Mouse (Mus musculus) stomach, embryonic 14.5 days (tissue): ENCODE data around the gene Nipal1. TPM values are rescaled to one million over a fixed set of nuclear protein-coding genes. Genes with fewer than 3 reads are reported as not detected.

Experiments used
- ATAC-seq: fragments of 200-750 bp; cut with Nextera tagmentation; 2 replicates; pipeline ENCODE4 v1.8.0; 2017; ENCODE audit warnings: low read depth, moderate TSS enrichment; ENCODE audit not compliant: insufficient number of reproducible peaks, insufficient read depth, low FRiP score
- H3K27ac ChIP-seq: fragments of 300-500 bp; sonication (generic); 2 replicates; pipeline ENCODE4 v1.5.1; 2014; ENCODE audit warnings: mild to moderate bottlenecking, low read length, moderate library complexity, mixed read lengths
- H3K27me3 ChIP-seq: fragments of 300-500 bp; sonication (generic); 2 replicates; pipeline ENCODE4 v1.6.1; 2014; ENCODE audit warnings: low read length, control low read depth, mixed read lengths; ENCODE audit not compliant: control insufficient read depth, insufficient read depth
- H3K36me3 ChIP-seq: fragments of 300-500 bp; sonication (generic); 2 replicates; pipeline ENCODE4 v1.6.1; 2014; ENCODE audit warnings: mild to moderate bottlenecking, control low read depth, low read length, moderate library complexity, mixed read lengths; ENCODE audit not compliant: control insufficient read depth, insufficient read depth
- H3K4me1 ChIP-seq: fragments of 300-500 bp; sonication (generic); 2 replicates; pipeline ENCODE4 v1.6.1; 2014; ENCODE audit warnings: low read length, control low read depth, mixed read lengths; ENCODE audit not compliant: control insufficient read depth, insufficient read depth
- H3K4me2 ChIP-seq: fragments of 300-500 bp; sonication (generic); replicated peaks from 2 replicates; pipeline ENCODE4 v1.6.1; 2014; ENCODE audit warnings: low read depth, low read length, control low read depth
- H3K4me3 ChIP-seq: fragments of 300-500 bp; sonication (generic); 2 replicates; pipeline ENCODE4 v1.5.1; 2014; ENCODE audit warnings: low read depth, low read length, control low read depth
- H3K9ac ChIP-seq: fragments of 300-500 bp; sonication (generic); replicated peaks from 2 replicates; pipeline ENCODE4 v1.6.1; 2014; ENCODE audit warnings: low read depth, mild to moderate bottlenecking, control low read depth, low read length, moderate library complexity, mixed read lengths
- H3K9me3 ChIP-seq: fragments of 300-500 bp; sonication (generic); 2 replicates; pipeline ENCODE4 v1.6.1; 2016; ENCODE audit warnings: low read depth, low read length, control low read depth; ENCODE audit not compliant: control insufficient read depth
- WGBS: fragments of 180-500 bp; shearing (Covaris S2); extraction: QIAGEN DNeasy Blood & Tissue Kit; methylation state at CpG from one replicate; pipeline ENCODE4 v1.1.7; 2014; 5-methylcytosine and 5-hydroxymethylcytosine counted together
- polyA plus RNA-seq: library from polyadenylated mRNA; unstranded; fragments of >200 nt; fragmentation: Nextera tagmentation; extraction: Ambion mirVana; gene quantifications from 2 replicates; pipeline ENCODE4 v1.2.1, GENCODE M21; 2014

Nipal1 gene
- polyA plus RNA-seq, 1 experiment from 2014 or later, result 3.5 TPM

DNA sequence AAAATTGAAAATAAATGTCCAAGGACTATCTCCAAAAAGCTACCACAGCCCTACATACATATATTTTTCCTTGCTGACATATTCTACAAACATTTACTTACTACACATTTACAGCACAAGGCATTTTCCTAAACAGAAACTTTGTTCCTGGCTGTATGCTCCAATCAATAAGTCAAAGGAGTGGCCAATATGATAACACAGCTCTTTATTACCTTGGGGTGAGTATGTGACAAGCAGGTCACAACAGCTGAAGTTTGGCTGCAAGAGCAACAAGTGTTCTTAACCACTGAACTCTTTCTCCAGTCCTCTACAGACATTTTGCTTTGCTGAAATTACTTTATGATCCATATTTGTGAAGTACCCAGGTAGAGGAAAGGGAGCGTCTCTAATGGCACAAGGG, 7.5 kb upstream of the Nipal1 start:
- Histone ChIP-seq H3K27ac (no peak overlapping the region), H3K9me3 (no peaks in the 10 kb centered on the region), H3K4me1 (no peaks in the 10 kb centered on the region), H3K4me2 (no peak overlapping the region), H3K27me3 (no peaks in the 10 kb centered on the region), H3K9ac (no peak overlapping the region), H3K36me3 (no peaks in the 10 kb centered on the region), H3K4me3 (no peak overlapping the region)
- no peak for ATAC-seq
- WGBS, result 92% methylated on average over 1 of the region's 1 CpGs

DNA sequence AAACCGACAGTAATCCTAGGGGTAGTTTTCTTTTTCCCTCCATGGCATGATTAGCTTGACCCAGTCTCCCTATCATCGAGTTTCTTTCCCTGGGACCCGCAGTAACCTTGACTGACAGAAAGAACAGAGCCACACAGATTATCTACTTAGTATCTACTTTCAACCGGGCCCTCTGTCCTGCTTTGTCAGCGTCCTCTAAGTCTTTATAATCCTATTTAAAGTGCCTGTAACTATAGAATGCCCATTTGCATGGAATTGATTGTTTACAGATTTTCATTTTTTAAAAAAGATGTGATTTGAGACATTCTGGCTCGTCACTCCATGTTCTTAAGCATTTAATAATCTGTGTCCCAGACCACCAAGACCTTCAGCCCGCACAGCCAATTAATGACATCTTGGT, 3.9 kb upstream of the Nipal1 start:
- Histone ChIP-seq H3K36me3 (no peaks in the 10 kb centered on the region), H3K4me1 (no peaks in the 10 kb centered on the region), H3K4me2 (no peak overlapping the region), H3K27me3 (0 out of 2 replicates have a peak, but pooled peaks cover 5% of the 10 kb centered on the region), H3K27ac (no peak overlapping the region), H3K4me3 (no peak overlapping the region), H3K9me3 (no peaks in the 10 kb centered on the region), H3K9ac (no peak overlapping the region)
- 76% methylated on average over 7 of the region's 7 CpGs for WGBS
- no peak for ATAC-seq

GRCm38 (mm10) chr5:72644175-72644574, 3.4 kb upstream of the Nipal1 start, which contains the start of gene Cnga1:
TSS of gene Cnga1 (minus strand) at chr5:72644275.
- H3K27me3 ChIP-seq, result 0 out of 2 replicates have a peak, but pooled peaks cover 5% of the 10 kb centered on the region
- no peak within 1 kb of the TSS for H3K4me2 ChIP-seq
- H3K27ac ChIP-seq, result no peak within 1 kb of the TSS
- no peaks in the 10 kb centered on the region for H3K4me1 ChIP-seq
- no peaks in the 10 kb centered on the region for H3K9me3 ChIP-seq
- no peak within 1 kb of the TSS for H3K4me3 ChIP-seq
- H3K9ac ChIP-seq, result no peak within 1 kb of the TSS
- no peaks in the 10 kb centered on the region for H3K36me3 ChIP-seq
- no peak for ATAC-seq
- WGBS, result 71% methylated on average over 1 of the region's 1 CpGs

- Histone ChIP-seq H3K4me3 (no peak overlapping the region), H3K27ac (no peak overlapping the region), H3K9ac (no peak overlapping the region), H3K36me3 (no peaks in the 10 kb centered on the region), H3K27me3 (0 out of 2 replicates have a peak, but pooled peaks cover 5% of the 10 kb centered on the region), H3K4me1 (no peaks in the 10 kb centered on the region), H3K4me2 (no peak overlapping the region), H3K9me3 (no peaks in the 10 kb centered on the region)
- 36% methylated on average over 10 of the region's 10 CpGs for WGBS
- ATAC-seq, result no peak
Measured at GRCm38 (mm10) chr5:72646131-72646530, 1.5 kb upstream of the Nipal1 start.

- Histone ChIP-seq H3K36me3 (no peaks in the 10 kb centered on the region), H3K4me1 (no peaks in the 10 kb centered on the region), H3K9ac (no peak overlapping the region), H3K27ac (no peak overlapping the region), H3K4me2 (peak overlapping the region; percentile 91), H3K4me3 (peak overlapping the region; percentile 40), H3K27me3 (0 out of 2 replicates have a peak, but pooled peaks cover 5% of the 10 kb centered on the region), H3K9me3 (no peaks in the 10 kb centered on the region)
- no peak for ATAC-seq
- WGBS, result 32% methylated on average over 10 of the region's 10 CpGs
Measured at GRCm38 (mm10) chr5:72646996-72647395, 599 bp upstream of the Nipal1 start.

- Histone ChIP-seq H3K27me3 (0 out of 2 replicates have a peak, but pooled peaks cover 5% of the 10 kb centered on the region), H3K36me3 (no peaks in the 10 kb centered on the region), H3K27ac (no peak overlapping the region), H3K9ac (peak overlapping the region; percentile 14; the same call in 1 of the 2 replicates), H3K4me1 (no peaks in the 10 kb centered on the region), H3K4me3 (peak overlapping the region; percentile 40), H3K4me2 (peak overlapping the region; percentile 91), H3K9me3 (no peaks in the 10 kb centered on the region)
- peak; percentile 56 for ATAC-seq
- WGBS, result 6% methylated on average over 18 of the region's 18 CpGs
Measured at GRCm38 (mm10) chr5:72647958-72648595, 482 bp downstream of the Nipal1 start.

DNA sequence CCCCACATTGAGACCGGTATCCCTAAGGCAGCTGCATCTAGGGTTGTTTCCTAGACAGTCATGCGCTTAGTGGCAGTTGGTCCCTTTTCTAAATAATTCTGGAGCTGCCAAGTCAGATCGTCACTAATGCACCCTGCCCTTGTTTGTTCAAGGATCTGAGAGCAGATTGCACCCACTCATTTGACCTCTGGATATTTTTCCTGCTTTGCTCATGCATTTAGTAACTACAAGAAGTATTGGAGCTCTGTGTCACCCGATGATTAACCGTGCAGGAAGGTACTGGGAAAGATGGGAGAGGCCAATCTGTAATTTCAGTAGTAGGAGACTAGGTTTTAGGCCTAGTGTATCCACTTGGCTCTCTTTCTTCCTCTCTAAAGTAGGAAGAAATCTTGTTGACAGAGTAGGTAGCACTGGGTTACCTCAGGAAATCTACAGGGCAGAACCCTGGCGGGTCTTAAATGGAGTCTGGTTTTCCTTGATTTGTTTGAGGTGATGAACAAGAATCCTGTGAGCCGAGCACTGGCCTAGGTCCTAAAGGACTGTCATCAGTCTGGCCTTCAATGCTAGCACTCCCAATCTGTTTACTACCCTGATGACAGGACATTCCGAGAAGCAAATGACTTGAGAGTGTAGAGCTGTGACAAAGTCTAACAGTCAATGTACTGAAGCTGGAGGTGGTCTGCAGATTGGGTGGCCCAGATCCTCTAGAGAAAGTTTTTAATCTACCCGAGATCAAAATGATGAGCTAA, 1.6 kb downstream of the Nipal1 start:
- H3K36me3 ChIP-seq, result no peaks in the 10 kb centered on the region
- no peaks in the 10 kb centered on the region for H3K9me3 ChIP-seq
- no peak overlapping the region for H3K4me2 ChIP-seq
- no peak overlapping the region for H3K27ac ChIP-seq
- no peaks in the 10 kb centered on the region for H3K4me1 ChIP-seq
- 77% methylated on average over 9 of the region's 9 CpGs for WGBS
- no peak overlapping the region for H3K9ac ChIP-seq
- no peak overlapping the region for H3K4me3 ChIP-seq
- ATAC-seq, result no peak
- H3K27me3 ChIP-seq, result 0 out of 2 replicates have a peak, but pooled peaks cover 5% of the 10 kb centered on the region

- H3K9ac ChIP-seq, result no peak overlapping the region
- no peaks in the 10 kb centered on the region for H3K4me1 ChIP-seq
- peak; percentile 49; the same call in 1 of the 2 replicates for ATAC-seq
- no peak overlapping the region for H3K27ac ChIP-seq
- H3K27me3 ChIP-seq, result no peaks in the 10 kb centered on the region
- no peak overlapping the region for H3K4me3 ChIP-seq
- H3K4me2 ChIP-seq, result no peak overlapping the region
- WGBS, result 49% methylated on average over 10 of the region's 10 CpGs
- no peaks in the 10 kb centered on the region for H3K9me3 ChIP-seq
- H3K36me3 ChIP-seq, result no peaks in the 10 kb centered on the region
Measured at GRCm38 (mm10) chr5:72653068-72653674, 5.6 kb downstream of the Nipal1 start.
